Mouse (Mus musculus): ENCODE measurements around the gene Cyth3.

The Cyth3 gene

DNA sequence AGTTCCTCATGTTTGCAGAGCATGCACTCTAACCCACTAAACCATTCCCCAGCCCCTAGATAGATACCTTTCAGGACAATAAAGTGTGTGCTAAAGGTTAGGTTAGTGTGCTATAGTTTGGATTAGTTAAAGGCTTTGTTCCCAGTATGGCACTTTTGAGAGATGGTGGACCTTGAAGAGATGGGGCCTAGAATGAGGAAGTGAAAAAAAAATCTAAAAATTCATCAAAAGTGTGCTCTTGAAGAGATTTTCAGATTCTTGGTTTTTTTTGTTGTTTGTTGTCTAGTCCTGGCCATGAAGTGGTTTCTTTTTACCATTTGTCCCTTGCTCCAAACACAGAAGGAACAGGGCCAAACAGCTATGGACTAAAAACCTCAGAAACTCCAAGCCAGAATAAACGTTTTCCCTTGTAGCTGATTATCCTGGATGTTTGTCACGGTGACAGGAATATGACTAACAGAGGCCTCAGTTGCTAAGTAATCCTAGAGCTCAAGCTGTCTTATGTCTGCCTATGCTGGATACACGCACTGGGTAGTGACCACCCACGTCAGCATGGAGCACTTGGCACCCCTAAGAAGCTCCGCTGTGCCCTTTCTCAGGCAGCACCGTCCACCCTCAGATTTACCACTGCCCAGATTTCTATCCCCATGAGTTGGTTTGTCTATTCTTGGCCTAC lies 48.6 kb downstream of the Cyth3 start:
- DNase-seq: peak; percentile 36

DNA sequence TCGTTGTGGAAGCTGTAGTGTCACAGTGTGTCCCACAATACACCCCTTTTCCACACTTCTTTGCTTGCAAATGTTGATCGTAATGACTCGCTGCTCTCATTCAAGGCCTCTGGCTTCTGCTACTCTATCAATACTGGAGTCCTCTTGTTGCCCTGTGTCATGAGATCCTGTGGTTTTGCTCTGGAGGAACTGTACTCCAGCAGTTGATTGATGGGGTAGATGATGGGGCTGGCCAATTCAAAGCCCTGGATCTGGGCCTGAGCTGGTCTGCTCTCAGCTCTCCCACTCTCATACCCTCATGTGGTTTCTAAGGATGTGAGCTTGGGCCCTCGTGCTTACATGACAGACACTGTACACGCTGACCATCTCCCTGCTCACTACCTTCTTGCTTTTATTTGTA lies 52.3 kb downstream of the Cyth3 start:
- no peak for DNase-seq

DNA sequence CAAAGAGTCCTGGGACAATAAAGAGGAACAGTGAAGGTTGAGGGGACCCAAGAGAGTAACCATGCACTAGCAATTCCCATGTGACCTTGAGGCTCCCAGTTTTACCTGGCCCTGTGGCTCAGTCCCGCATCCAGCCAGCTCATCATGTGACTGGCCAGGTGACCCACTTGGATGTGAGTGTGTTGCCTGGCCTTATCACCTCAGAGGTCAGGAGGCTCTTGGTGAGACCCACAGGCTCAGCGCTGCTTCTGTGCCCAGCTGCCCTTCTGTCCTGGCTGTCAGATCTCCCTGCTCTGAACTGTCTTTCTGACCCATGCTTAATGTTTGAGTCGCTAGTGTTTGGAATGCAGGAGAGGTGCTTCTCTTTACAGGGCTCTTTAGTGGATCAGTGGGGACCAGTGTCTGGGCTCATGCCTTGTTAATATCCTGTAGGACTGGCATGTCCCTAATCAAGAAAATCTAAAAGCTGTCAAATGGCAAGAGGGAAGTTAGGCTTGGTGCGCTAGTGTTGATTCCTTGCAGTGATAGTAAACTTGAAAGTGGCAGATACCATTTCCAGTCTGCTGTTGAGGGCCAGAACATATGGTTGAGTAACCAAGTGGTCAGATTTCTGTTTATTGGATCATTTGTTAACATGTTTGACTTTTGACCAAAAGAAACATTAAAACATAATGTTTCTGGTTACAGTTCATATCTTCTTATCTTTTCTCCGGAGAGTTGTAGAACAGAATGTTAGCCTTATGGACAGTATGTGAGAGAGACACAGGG lies 54.2 kb downstream of the Cyth3 start:
- no peak for DNase-seq

DNA sequence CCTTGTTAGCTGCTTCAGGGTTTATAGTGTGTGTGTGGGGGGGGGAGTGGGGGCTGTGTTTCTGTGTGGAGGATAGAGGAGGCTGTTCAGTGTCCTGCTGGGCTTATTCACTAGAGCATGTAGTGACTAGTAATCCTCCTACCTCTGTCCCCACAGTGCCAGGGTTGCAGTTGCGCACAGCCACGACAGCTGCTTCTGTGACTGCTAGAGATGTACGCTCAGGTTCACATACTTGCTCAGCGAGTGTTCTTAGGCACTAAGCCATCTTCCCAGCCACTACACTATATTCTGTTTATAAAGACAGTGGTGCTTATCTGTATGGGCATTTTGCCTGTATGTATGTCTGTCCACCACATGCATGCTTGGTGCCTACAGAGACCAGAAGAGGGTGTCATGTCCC lies 55.1 kb downstream of the Cyth3 start:
- DNase-seq: no peak

DNA sequence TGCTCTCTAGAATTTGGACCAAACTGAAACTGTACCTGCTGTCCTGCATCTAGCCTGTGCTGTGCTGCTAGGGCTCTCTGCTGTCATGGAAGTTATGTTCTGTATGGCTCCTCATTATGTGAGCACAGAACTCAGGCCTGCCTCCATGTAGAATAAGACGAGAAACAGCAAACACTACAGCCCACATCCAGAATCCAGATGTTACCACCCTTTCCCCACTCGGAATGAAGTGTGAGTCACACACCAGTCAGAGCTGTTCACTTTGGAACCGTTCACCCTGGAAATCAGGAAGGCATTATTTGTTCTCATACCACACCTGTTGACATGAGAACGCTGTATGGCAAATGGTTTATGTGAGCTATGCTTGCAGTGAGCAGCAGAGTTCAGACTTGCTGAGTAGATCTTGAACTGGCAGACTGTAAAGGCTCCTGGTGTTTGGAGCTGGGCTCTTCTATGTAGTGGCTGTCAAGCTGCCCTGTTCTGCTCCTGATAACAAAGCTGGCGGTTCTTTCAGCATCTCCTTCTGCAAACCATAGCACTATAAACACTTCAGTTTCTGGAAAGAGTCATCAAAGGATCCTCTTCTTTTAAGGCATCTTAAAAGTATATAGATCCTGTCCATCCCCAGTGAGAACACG lies 56.5 kb downstream of the Cyth3 start:
- no peak for DNase-seq

DNA sequence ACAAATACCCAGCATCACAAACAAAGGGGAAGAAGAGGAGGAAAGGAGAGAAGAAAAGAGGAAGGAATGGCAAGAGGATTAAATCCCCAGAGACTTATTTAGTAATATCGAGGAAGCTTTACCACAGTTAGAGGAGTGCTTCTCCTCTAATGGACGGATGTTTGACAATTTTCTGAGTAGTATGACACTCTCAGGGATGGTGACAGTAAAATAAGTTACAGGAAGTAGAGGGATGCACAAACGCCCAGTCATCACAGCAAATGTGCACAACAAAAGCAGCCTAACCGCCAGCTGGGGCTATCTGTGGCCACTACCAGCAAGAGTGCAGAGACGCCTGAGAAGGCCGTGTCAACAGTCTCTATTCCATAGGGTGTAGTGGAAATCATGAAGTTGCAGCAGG lies 57.4 kb downstream of the Cyth3 start:
- no peak for DNase-seq

DNA sequence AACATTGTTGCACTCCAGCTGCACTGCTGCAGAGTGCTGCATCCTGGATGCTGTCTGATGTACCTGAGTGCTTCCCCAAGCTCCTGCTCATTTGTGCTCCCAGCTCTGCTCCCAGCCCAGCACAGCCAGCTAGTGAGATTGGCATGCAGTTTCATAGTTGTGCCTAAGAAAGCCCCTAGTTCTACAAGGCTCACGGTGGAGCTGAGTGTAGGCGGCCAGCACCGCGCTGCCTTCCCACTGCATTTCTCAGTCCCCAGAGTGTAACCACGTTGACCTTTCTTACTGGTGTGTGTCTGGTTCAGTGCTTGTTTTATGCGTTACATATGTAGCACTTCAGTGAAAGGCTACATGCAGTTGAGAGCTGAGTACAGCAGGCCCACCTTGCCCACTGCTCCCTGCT lies 61.4 kb downstream of the Cyth3 start:
- no peak for DNase-seq

DNA sequence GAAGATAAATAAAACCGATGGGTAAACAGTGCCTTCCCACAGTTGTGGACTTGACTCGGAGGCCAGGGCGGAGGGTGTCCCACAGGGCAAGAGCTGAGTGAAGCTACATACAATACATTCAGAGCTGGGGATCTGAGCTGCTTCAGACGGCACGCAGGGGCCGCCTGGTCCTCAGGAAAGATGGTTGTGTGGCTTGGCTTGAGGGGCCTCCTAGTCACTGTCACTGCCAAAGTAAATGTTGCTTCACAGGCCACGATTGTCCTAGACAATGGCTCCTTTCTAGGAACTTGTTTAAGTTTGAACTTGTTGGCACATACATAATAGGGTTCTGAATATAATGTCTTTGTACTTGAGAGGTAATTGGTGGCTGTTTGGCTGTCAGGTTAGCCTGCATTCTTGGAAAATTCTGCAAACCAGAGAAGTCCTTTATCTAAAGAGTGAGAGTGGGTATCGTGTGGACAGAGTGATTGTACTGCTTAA lies 62.7 kb downstream of the Cyth3 start:
- no peak for DNase-seq

DNA sequence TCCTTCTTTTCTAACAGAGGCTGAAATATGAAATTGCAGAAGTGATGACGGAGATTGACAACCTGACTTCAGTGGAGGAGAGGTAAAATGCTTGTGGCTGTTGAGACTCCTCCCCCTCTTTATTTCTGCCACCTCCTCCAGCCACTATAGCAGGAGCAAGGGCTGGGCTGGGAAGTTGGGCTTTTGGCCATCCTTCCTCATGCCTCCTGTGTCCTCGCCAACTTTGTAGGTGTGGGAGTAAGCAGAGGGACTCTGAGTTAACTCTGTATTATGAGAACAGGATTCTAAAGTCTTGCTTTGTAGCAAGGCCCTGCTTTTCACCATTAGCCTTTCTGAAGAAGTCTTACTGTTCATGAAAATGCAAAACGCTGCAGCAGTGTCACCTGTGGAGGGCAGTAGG lies 64.2 kb downstream of the Cyth3 start:
- DNase-seq: peak; percentile 37

DNA sequence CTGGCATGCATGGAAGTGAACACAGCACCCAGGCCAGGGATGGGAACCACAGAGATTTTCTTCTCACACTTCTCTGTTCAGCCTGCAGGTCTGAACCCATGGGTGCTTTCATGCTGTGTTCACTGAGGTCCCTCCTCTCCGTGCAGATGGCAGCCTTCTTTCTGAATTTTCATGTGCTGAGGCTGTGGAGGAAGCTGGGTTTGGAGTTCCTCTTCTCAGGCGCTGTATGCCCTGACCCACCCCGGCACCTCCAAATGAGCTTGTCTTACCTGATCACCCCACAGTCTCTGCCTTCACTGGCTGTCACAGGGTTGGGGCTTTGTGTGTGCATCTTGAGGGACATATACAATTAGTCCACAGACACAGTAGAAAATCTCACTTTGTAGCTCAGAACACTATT lies 65.3 kb downstream of the Cyth3 start:
- no peak for DNase-seq

DNA sequence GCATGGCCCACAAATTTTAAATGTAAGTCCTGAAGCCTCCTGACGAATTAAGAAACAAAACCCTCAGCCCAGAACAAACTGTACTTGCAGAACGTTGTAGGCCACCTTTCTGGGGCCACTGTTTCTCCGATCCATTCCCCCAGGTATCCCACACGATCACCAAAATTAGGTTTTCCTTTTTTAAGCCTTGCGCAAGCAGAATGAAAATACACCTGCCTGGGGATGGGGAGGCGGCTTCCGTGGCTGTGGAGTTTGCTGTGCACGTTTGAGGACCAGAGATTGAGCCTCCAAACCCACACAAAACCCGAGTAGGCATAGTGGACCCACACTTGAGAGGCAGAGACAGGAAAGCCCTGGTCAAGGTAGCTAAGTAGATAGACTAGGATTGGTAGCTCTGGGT lies 68.1 kb downstream of the Cyth3 start:
- no peak for DNase-seq

DNA sequence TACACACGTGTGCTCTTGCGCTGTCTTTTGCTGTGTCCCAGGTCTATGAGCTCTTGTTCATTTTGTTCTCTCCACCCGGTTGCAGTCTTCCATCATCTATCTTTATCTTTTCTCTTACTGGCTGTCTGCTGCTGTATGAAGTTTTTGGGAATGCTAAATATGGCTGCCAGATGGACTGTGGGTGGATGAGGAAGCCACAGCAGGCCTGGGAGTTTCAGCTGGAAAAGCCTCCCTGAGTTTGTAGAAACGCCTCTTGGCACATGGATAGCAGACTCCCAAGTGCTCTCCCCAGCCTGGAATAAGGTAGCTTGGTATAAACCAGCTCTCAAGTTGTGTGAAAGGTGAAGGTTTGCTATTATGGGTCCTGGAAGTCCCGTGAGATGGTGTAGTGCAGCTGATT lies 68.7 kb downstream of the Cyth3 start:
- peak; percentile 94 for DNase-seq

DNA sequence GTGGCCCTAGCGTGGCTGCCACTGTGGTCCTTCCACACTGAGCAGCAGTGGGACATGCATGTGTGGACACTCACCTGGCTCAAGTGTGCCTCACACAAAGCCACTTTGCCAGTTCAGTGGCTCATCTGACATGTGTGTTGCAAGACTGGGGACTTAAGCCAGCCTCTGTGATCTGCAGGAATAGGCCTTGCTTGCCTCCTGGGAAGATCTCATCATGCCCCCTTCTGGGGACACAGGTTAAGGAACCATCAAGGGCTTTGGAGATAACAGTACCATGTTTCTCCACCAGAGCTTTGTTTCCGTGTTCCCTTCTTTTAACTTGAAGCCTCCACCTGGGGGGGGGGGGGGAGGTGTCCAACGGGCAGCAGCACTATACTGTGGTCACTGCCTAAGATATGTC lies 74.1 kb downstream of the Cyth3 start:
- DNase-seq: no peak

DNA sequence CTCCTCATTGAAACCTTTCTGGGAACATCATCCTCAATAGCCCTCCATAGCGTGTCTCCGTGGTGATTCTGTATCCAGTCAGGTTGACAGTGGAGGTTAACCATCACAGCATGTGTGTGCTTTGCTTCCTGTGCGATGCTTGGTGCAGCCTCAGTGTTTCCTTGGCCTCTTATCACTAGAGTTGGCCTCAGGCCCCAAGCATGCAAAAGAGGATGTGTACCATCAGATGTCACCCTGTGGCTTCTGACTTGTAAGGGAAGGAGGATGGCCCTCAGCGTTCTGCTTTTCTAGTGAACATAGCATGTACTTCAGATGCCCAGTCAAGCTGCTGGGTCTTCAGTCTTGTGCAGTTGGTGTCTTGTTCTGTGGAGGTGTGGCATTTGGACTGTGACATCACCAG lies 76.2 kb downstream of the Cyth3 start:
- DNase-seq: no peak

DNA sequence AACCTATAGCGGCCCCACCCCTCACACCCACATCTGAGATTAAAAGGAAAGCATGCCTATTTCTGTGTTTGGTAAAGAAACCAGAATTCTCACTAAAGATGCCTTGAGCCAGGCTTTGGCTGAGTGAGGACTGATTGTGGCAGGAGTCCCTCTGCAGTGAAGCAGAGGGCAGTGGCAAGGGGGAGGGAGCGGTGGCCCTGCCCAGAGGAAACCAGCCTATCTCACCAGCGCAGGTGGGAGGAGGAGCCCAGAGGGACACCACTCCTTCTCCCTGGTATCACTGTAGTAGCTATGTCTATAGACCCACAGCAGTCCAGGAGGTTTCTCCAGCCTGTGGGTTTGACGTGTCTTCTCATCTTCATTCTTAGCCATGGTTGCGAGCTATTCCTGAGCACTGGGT lies 78.0 kb downstream of the Cyth3 start:
- DNase-seq: no peak

DNA sequence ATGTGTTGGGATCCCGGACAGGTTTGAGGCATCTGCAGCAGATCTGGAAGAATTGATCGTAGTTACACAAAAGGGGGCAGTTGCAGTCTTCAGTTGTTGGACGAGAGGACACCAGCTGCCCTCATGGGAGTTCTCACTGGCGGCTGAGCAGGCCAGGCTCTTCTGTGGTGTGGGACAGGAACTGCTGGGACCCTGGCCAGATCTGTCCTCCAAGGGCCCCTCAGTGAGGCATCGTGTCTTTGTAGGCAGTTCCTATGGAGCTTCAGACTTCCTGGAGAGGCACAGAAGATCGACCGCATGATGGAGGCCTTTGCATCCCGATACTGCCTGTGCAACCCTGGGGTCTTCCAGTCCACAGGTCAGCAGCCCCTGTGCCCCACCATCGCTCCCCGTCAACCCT lies 78.8 kb downstream of the Cyth3 start:
- no peak for DNase-seq

DNA sequence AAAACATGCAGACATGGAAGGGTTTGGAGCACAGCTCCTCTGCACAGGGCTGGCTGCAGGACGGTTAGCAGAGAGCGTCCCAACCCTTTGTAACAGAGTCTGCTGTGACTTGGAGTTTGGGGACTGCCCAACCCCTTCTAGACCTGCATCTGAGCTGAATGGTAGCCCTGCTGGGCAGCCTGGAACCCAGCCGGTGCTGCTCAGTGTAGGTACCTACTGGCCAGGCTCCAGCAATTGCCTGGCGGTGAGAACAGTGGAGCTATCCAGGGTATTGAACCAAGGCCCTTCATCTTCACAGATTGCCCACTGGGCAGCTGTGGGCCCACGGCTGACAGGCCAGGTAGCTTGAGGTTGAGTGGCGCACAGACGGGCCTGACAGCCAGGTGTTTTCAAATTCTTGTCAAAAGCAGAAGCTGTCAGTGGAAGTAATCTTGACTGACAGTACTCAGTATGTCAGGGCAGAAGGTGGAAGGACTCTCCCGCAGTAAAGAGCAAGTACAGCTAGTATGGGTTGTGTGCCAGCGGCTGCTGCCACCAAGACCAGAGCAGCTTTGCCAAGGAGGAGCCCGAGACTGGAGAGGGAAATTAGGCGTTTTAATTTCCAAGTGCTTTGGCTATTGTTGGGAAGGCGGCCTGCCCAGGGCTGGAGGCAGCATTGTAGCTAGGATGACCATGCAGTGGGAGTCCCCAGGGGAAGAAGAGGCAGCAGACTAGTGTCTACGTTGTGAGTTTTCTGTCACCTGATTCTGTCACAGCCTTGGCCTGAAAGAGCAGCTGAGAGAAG lies 82.8 kb downstream of the Cyth3 start:
- no peak for DNase-seq

DNA sequence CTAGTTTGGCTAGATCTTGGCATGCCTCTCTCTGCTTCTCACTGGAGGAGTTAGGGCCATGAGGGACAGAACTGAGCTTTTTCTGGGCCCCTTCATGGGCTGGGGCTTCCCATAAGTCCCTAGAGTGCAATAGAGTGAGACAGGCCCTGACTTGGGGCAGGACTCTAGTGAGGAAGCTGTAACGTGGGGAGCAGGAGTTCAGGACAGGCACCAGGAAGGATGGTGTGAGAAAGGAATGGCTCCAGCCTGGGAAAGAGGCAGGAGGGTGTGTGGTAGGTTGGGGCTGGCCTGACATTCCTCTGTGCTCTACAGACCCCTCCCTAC lies 83.4 kb downstream of the Cyth3 start:
- no peak for DNase-seq

DNA sequence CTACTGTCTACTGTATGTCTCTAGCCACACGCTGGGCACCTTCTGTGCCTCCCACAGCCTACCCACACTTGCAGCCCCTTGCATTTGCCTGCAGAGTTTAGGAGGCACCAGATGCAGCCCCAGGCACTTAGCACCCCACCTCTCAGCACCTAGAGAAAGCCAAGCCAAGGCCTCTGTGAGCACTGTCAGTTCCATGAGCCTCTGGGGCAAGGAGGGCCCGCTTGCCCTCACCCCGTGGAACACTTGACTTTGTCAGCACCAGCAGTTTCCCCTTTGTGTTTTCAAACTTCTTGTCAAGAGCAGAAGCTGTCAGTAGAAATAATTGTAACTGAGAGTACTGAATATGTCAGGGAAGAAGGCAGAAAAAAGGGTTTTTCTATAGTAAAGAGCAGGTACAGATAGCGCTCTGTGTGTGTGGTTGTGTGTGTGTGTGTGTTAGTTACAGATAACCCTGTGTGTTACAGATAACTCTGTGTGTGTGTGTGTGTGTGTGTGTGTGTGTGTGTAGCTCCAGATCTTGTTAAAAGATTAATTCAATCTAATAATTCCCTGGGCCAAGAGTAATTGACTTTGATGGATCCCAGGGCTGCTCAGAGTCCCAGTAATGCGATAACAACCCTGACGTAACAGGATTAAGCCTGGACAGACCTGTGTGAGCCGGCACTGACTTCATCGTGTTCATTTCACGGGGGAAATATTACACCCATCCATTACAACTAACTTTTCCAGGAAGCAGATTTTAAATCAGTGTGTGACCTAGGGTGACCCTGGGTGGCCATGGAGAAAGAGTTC lies 84.0 kb downstream of the Cyth3 start:
- DNase-seq: no peak

DNA sequence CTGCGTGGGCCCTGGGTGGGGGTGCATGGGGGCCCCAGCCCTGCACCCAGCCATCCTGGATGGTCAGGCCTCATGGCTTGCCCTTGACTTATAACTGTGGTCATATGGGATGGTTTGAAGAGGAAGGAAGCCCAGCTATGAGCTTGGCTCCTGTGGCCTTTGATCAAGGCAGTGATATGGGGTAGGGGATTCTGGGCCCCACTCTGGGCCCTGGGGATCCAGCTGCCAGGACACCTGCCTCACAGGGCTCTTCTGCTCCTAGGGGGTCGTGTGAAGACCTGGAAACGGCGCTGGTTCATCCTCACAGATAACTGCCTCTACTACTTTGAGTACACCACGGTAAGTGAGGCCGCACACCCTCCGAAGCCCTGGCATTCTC lies 84.6 kb downstream of the Cyth3 start:
- DNase-seq: no peak

DNA sequence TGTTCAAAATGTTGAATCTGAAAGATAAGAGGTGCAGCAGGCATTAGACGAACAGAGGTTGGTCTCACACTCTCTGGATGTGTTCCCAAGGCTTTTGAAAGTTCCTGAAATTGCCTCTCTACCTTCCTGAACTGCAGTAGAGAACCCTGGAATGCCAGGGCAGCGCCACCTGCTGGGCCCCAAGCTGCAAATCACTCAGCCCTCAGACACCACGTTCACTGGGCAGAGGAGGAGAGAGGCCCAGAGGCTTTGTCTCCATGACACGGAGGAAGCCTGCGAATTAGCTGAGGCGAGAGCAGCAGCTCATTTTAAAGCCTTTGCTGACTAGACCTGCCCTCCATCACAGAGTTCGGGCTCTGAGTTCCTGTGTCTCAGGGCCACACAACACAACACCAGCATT lies 89.1 kb downstream of the Cyth3 start:
- DNase-seq: peak; percentile 79

DNA sequence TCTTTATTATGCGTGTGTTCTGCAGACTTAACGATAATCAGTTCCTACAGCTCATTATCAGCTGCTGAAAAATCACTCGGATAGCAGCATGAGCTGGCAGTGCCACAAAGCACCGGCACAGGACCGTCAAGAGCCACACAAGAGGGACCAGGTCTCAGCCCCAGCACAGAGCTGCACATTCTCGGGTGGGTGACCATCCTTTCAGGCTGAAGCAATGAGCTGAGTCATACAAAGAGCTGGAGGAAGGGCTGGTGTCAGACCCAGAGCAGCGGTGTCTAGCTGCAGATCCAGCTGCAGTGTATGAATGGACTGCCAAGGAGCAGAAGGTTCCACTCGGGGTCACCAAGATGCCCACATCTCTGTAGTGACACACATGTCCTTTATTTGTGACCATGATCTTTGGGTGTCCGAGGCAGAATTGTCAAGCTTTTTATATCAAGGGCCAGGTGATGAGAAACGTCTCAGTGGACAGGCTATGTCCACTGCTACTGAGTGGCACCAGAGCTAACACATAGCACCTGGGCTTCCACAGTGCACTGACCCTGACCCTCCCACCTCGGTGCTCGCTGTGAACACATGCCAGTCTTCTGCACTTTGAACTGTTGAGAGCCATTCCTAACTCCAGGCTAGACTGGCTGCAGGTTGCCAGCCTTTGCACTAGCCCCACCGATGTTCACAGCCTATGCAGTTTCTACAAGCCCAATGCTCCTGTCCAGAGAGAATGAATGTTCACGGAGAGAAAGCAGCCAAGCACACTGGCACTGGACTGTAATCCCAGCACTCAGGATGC lies 90.0 kb downstream of the Cyth3 start:
- DNase-seq: no peak
